Mouse (Mus musculus) testis, postnatal 14 days (tissue): ENCODE results near the gene Ciz1.
"Not testable (repeated sequence)": the region's sequence is repeated elsewhere in the genome, so short reads cannot be mapped to it uniquely, and the experiment has no call there.

Source experiments
- DNase-seq: peaks from one replicate; pipeline ENCODE4 v3.0.0; 2021; ENCODE audit warnings: low spot score

Ciz1 gene

GRCm38 (mm10) chr2:32347019-32347418 is 5.1 kb upstream of the Ciz1 start:
- DNase-seq = no peak

- no peak for DNase-seq
These were observed 3.8 kb upstream of the Ciz1 start for GRCm38 (mm10) chr2:32348311-32348710.

GRCm38 (mm10) chr2:32349625-32350255 is 2.4 kb upstream of the Ciz1 start:
- DNase-seq = no peak

GRCm38 (mm10) chr2:32350471-32351051 is 1.6 kb upstream of the Ciz1 start:
- no peak for DNase-seq

GRCm38 (mm10) chr2:32351471-32351961 is 611 bp upstream of the Ciz1 start:
- DNase-seq = no peak

GRCm38 (mm10) chr2:32353007-32353542 is 948 bp downstream of the Ciz1 start, which contains the start of gene Dnm1:
Gene Dnm1, minus strand, starts transcription at chr2:32353338.
- DNase-seq = peak; percentile 88

- no peak for DNase-seq
These were observed 1.7 kb downstream of the Ciz1 start for GRCm38 (mm10) chr2:32353836-32354235.

- DNase-seq = no peak
These were observed 2.3 kb downstream of the Ciz1 start for GRCm38 (mm10) chr2:32354336-32354895.

GRCm38 (mm10) chr2:32356216-32356615 is 4.1 kb downstream of the Ciz1 start:
- no peak for DNase-seq

- DNase-seq = no peak
These were observed 5.6 kb downstream of the Ciz1 start for GRCm38 (mm10) chr2:32357710-32358109.

GRCm38 (mm10) chr2:32358381-32358780 is 6.3 kb downstream of the Ciz1 start:
- no peak for DNase-seq

GRCm38 (mm10) chr2:32360741-32361140 is 8.6 kb downstream of the Ciz1 start:
- DNase-seq = peak; percentile 75

- DNase-seq = peak; percentile 56
These were observed 9.3 kb downstream of the Ciz1 start for GRCm38 (mm10) chr2:32361437-32361836.

- DNase-seq = not testable (repeated sequence)
These were observed 10.1 kb downstream of the Ciz1 start for GRCm38 (mm10) chr2:32362274-32362673.

GRCm38 (mm10) chr2:32362817-32363340 is 10.8 kb downstream of the Ciz1 start:
- DNase-seq = peak; percentile 84

- DNase-seq = peak; percentile 43
These were observed 11.4 kb downstream of the Ciz1 start for GRCm38 (mm10) chr2:32363376-32364106.

GRCm38 (mm10) chr2:32364121-32364520 is 12.0 kb downstream of the Ciz1 start:
- DNase-seq = no peak

GRCm38 (mm10) chr2:32367315-32367714 is 15.2 kb downstream of the Ciz1 start:
- DNase-seq = no peak

GRCm38 (mm10) chr2:32374191-32374590 is 22.1 kb downstream of the Ciz1 start:
- DNase-seq = no peak

- no peak for DNase-seq
These were observed 23.3 kb downstream of the Ciz1 start for GRCm38 (mm10) chr2:32375317-32375940.

GRCm38 (mm10) chr2:32376963-32377362 is 24.8 kb downstream of the Ciz1 start:
- DNase-seq = no peak
